11 mouse cellular contexts compared by ENCODE assay signal in the genomic region with DNA sequence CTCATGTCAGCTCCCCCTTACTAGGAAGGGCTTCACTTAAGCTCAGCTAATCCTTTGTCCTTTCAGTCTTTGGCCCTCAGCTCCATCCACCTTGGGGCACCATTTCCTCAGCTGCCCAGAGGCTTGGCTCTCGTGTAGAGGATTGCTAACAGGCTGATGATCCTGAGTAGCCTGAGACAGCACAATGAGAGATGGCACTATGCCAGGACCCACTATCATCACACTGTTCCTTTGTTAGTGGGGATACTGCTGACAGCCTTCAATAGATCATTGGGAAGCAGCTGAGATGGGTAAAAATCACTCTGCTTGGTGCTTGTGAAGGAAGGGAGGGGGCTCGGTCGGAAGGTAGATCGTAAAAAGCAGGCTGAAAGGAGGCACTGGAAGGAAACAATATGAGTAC.
DNase-seq lines count a peak whose midpoint lies in the region; ATAC-seq and TF ChIP-seq lines count a peak whose summit lies in the region.
"Had no signal": no experiment of that assay in that cellular context is flagged by ENCODE, and none has a peak within 500 bp of the region (broad histone marks: within the 10 kb centered on the region; RNA-seq: fewer than 3 reads in every experiment).

No protein-coding gene starts in this region.

- peak overlapping the region; percentile 10; the same call in 1 of the 2 replicates for H3K27ac ChIP-seq in layer of hippocampus, adult 2 months
- H3K27ac ChIP-seq in midbrain, embryonic 13.5 days = peak overlapping the region; percentile 45; the same call in 1 of the 2 replicates
- H3K27ac ChIP-seq in midbrain, embryonic 11.5 days (ENCODE audit: low read depth, low read length) = no peak overlapping the region
- H3K27ac ChIP-seq in hindbrain, embryonic 13.5 days = peak overlapping the region; percentile 67
- peak overlapping the region; percentile 66; the same call in 1 of the 2 replicates for H3K27ac ChIP-seq in neural tube, embryonic 14.5 days (ENCODE audit: low read depth, low read length)
- H3K27ac ChIP-seq: heart, embryonic 13.5 days; liver, embryonic 15.5 days had no signal

- TF ChIP-seq CTCF in layer of hippocampus, adult 2 months (conservative IDR thresholded peaks at IDR 0.05) = no peak

- H3K4me3 ChIP-seq in layer of hippocampus, adult 2 months = no peak overlapping the region
- no peak overlapping the region for H3K4me3 ChIP-seq in midbrain, embryonic 13.5 days (replicated peaks)
- H3K4me3 ChIP-seq in midbrain, embryonic 11.5 days (ENCODE audit: low read depth, low read length) = no peak overlapping the region
- no peak overlapping the region for H3K4me3 ChIP-seq in hindbrain, embryonic 13.5 days
- H3K4me3 ChIP-seq in neural tube, embryonic 14.5 days (ENCODE audit: low read depth, low read length) = no peak overlapping the region
- H3K4me3 ChIP-seq: heart, embryonic 13.5 days; liver, embryonic 15.5 days had no signal

- no peaks in the 10 kb centered on the region for H3K36me3 ChIP-seq in midbrain, embryonic 13.5 days
- H3K36me3 ChIP-seq in midbrain, embryonic 11.5 days (ENCODE audit: control insufficient read depth, insufficient read depth, low read length) = no peaks in the 10 kb centered on the region
- H3K36me3 ChIP-seq in hindbrain, embryonic 13.5 days = no peaks in the 10 kb centered on the region
- H3K36me3 ChIP-seq in neural tube, embryonic 14.5 days (ENCODE audit: control insufficient read depth, insufficient read depth, low read length) = no peaks in the 10 kb centered on the region
- H3K36me3 ChIP-seq: heart, embryonic 13.5 days; liver, embryonic 15.5 days had no signal

- H3K9ac ChIP-seq in midbrain, embryonic 13.5 days (replicated peaks) = no peak overlapping the region
- no peak overlapping the region for H3K9ac ChIP-seq in midbrain, embryonic 11.5 days (ENCODE audit: low read length)
- no peak overlapping the region for H3K9ac ChIP-seq in hindbrain, embryonic 13.5 days
- H3K9ac ChIP-seq in neural tube, embryonic 14.5 days (replicated peaks; ENCODE audit: low read depth, low read length) = no peak overlapping the region
- H3K9ac ChIP-seq: heart, embryonic 13.5 days; liver, embryonic 15.5 days had no signal

- ATAC-seq in midbrain, embryonic 13.5 days = no peak
- ATAC-seq in midbrain, embryonic 11.5 days (ENCODE audit: low FRiP score) = no peak
- no peak for ATAC-seq in hindbrain, embryonic 13.5 days (ENCODE audit: low FRiP score)
- peak; percentile 68; the same call in 1 of the 2 replicates for ATAC-seq in neural tube, embryonic 14.5 days (ENCODE audit: low read depth)

- H3K9me3 ChIP-seq in midbrain, embryonic 13.5 days = no peaks in the 10 kb centered on the region
- no peaks in the 10 kb centered on the region for H3K9me3 ChIP-seq in midbrain, embryonic 11.5 days (ENCODE audit: control insufficient read depth, low read length)
- H3K9me3 ChIP-seq in hindbrain, embryonic 13.5 days = no peaks in the 10 kb centered on the region
- no peaks in the 10 kb centered on the region for H3K9me3 ChIP-seq in neural tube, embryonic 14.5 days (ENCODE audit: control insufficient read depth, low read length)
- H3K9me3 ChIP-seq: heart, embryonic 13.5 days; liver, embryonic 15.5 days had no signal

- H3K4me1 ChIP-seq in midbrain, embryonic 13.5 days (replicated peaks) = peaks cover 22% of the 10 kb centered on the region
- peaks cover 6% of the 10 kb centered on the region for H3K4me1 ChIP-seq in midbrain, embryonic 11.5 days (ENCODE audit: control insufficient read depth, insufficient read depth, low read length)
- peaks cover 25% of the 10 kb centered on the region for H3K4me1 ChIP-seq in hindbrain, embryonic 13.5 days (replicated peaks)
- 0 out of 2 replicates have a peak, but pooled peaks cover 6% of the 10 kb centered on the region for H3K4me1 ChIP-seq in neural tube, embryonic 14.5 days (ENCODE audit: control insufficient read depth, insufficient read depth, low read length)
- H3K4me1 ChIP-seq: liver, embryonic 15.5 days had no signal

- no peak overlapping the region for H3K4me2 ChIP-seq in midbrain, embryonic 13.5 days (replicated peaks)
- no peak overlapping the region for H3K4me2 ChIP-seq in midbrain, embryonic 11.5 days
- H3K4me2 ChIP-seq in hindbrain, embryonic 13.5 days = no peak overlapping the region
- no peak overlapping the region for H3K4me2 ChIP-seq in neural tube, embryonic 14.5 days (ENCODE audit: low read depth, low read length)
- H3K4me2 ChIP-seq: heart, embryonic 13.5 days; liver, embryonic 15.5 days had no signal

- no peaks in the 10 kb centered on the region for H3K27me3 ChIP-seq in midbrain, embryonic 13.5 days
- H3K27me3 ChIP-seq in midbrain, embryonic 11.5 days (ENCODE audit: control insufficient read depth, insufficient read depth, low read length) = no peaks in the 10 kb centered on the region
- no peaks in the 10 kb centered on the region for H3K27me3 ChIP-seq in hindbrain, embryonic 13.5 days
- H3K27me3 ChIP-seq in neural tube, embryonic 14.5 days (ENCODE audit: control insufficient read depth, insufficient read depth, low read length) = no peaks in the 10 kb centered on the region

- WGBS in midbrain, embryonic 13.5 days = 52% methylated on average over 4 of the region's 4 CpGs
- WGBS in midbrain, embryonic 11.5 days = 73% methylated on average over 4 of the region's 4 CpGs
- WGBS in hindbrain, embryonic 13.5 days = 42% methylated on average over 4 of the region's 4 CpGs
- 10% methylated on average over 4 of the region's 4 CpGs for WGBS in neural tube, embryonic 14.5 days

- no peak for DNase-seq in layer of hippocampus, adult 2 months (ENCODE audit: low spot score in 2 of 2)
- no peak for DNase-seq in layer of hippocampus, postnatal 25 days (ENCODE audit: extremely low spot score in 1 of 2, low spot score in 1 of 2)
- DNase-seq in midbrain, embryonic 11.5 days (ENCODE audit: low spot score, missing footprints) = no peak
- no peak for DNase-seq in urinary bladder, adult 2 months (ENCODE audit: low spot score)
- DNase-seq: cerebellum, adult 9-11 months; gastrocnemius, postnatal 10 days had no signal
